Mouse (Mus musculus) stomach, postnatal 0 days (tissue): ENCODE measurements at regions not wholly inside any gene's neighbourhood (a gene's known extent, or its start where the extent isn't known, plus 50 kb on each side); places are given as distances from the start of the nearest gene placed in this dataset.

Experiments used
- ATAC-seq: fragments of 200-750 bp; cut with Nextera tagmentation; 2 replicates; pipeline ENCODE4 v1.8.0; 2017; ENCODE audit not compliant: low FRiP score, low TSS enrichment
- DNase-seq: peaks from one replicate; pipeline ENCODE4 v3.0.0-alpha.2; 2016; ENCODE audit warnings: low spot score
- H3K27ac ChIP-seq: fragments of 300-500 bp; sonication (generic); replicated peaks from 2 replicates; pipeline ENCODE4 v1.5.1; 2014; ENCODE audit warnings: mild to moderate bottlenecking, control low read depth
- H3K27me3 ChIP-seq: fragments of 300-500 bp; sonication (generic); 2 replicates; pipeline ENCODE4 v1.6.1; 2014; ENCODE audit warnings: low read length; ENCODE audit not compliant: control insufficient read depth, insufficient read depth
- H3K36me3 ChIP-seq: fragments of 300-500 bp; sonication (generic); 2 replicates; pipeline ENCODE4 v1.6.1; 2014; ENCODE audit warnings: low read length, mixed read lengths; ENCODE audit not compliant: control insufficient read depth, insufficient read depth
- H3K4me1 ChIP-seq: fragments of 300-500 bp; sonication (generic); replicated peaks from 2 replicates; pipeline ENCODE4 v1.6.1; 2014; ENCODE audit warnings: antibody characterized with exemption; ENCODE audit not compliant: control insufficient read depth, insufficient read depth
- H3K4me2 ChIP-seq: fragments of 300-500 bp; sonication (generic); replicated peaks from 2 replicates; pipeline ENCODE4 v1.6.1; 2014; ENCODE audit warnings: low read depth, mild to moderate bottlenecking, control low read depth, moderate library complexity
- H3K4me3 ChIP-seq: fragments of 300-500 bp; sonication (generic); 2 replicates; pipeline ENCODE4 v1.5.1; 2014; ENCODE audit warnings: low read depth, low read length, control low read depth
- H3K9ac ChIP-seq: fragments of 300-500 bp; sonication (generic); 2 replicates; pipeline ENCODE4 v1.6.1; 2014; ENCODE audit warnings: mild to moderate bottlenecking, low read length, control low read depth, mixed read lengths
- H3K9me3 ChIP-seq: fragments of 300-500 bp; sonication (generic); 2 replicates; pipeline ENCODE4 v1.6.1; 2016; ENCODE audit warnings: low read length; ENCODE audit not compliant: control insufficient read depth
- CTCF ChIP-seq: IDR thresholded peaks from 2 replicates; pipeline ENCODE4 v1.5.1; 2016; ENCODE audit warnings: antibody characterized with exemption, low read depth, mild to moderate bottlenecking, moderate library complexity
- EP300 ChIP-seq: optimal IDR thresholded peaks from 2 replicates; pipeline ENCODE3; 2016; ENCODE audit warnings: antibody characterized with exemption
- WGBS: fragments of 180-500 bp; shearing (Covaris S2); extraction: QIAGEN DNeasy Blood & Tissue Kit; methylation state at CpG from one replicate; pipeline ENCODE4 v1.1.7; 2014; 5-methylcytosine and 5-hydroxymethylcytosine counted together

DNA sequence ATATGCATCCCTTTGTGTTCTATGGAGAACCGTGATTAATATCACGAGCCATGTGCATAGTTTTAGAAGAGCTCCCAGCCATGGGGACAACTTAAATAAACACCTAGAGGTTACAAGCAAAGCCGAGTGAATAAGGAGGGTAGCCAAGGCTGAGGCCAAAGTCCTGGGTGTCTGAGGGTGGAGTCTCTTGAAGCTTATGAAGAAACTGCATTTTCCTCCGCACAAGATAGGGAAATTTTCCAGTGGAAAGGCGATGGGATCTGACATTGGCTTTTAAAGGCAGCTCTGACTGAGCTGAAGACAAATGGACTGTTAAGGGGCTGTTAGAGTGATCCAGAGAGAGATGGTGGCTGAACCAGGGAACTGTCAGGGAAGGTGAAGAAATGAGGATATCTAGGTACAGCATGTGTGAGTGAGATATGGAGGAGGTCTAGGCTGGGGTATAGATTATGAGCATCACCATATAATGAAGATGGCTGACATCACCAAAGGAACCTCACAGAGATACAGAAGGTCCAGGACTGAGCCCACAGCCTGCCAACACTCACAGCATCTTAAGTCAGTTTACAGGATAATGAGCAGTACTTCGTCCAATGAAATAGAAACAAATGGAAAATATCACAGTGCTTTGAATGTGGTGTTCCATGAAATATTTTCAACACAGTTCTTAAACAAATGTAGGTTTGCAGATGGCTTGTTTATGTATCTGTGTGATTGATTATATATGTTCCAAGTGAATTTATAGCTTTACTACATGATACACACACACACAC is 153.7 kb upstream of the Tenm4 start:
- Histone ChIP-seq H3K9me3 (no peaks in the 10 kb centered on the region), H3K27me3 (no peaks in the 10 kb centered on the region), H3K4me2 (no peak overlapping the region), H3K9ac (no peak overlapping the region), H3K36me3 (no peaks in the 10 kb centered on the region), H3K27ac (no peak overlapping the region), H3K4me1 (0 out of 2 replicates have a peak, but pooled peaks cover 2% of the 10 kb centered on the region), H3K4me3 (no peak overlapping the region)
- DNase-seq (no peak), ATAC-seq (no peak)
- no peak for TF ChIP-seq CTCF
- TF ChIP-seq EP300, result no peak
- 54% methylated on average over 6 of the region's 6 CpGs for WGBS

DNA sequence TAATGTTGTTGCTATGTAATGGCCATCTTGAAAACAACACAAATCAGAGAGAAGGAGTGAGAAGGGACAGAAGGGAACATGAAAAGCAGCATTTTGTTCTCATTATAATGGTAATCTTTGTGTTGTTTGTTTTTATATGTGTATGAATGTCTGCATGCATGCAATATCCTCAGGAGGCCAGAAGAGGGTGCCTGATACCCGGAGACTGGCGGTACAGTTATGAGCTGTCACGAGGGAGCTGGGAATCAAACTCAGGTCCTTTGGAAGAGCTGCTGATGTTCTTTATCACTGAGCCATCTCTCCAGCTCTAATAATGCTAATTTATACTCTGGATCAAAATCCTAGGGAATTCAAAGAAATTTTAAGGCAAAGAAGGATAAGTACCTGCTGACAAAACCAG is 147.0 kb upstream of the Tenm4 start:
- H3K4me1 ChIP-seq, result no peaks in the 10 kb centered on the region
- H3K9me3 ChIP-seq, result no peaks in the 10 kb centered on the region
- no peak overlapping the region for H3K4me2 ChIP-seq
- H3K27ac ChIP-seq, result no peak overlapping the region
- H3K4me3 ChIP-seq, result no peak overlapping the region
- TF ChIP-seq EP300, result no peak
- TF ChIP-seq CTCF, result no peak
- no peak for DNase-seq
- WGBS, result 95% methylated on average over 3 of the region's 3 CpGs
- no peaks in the 10 kb centered on the region for H3K36me3 ChIP-seq
- no peaks in the 10 kb centered on the region for H3K27me3 ChIP-seq
- no peak for ATAC-seq
- no peak overlapping the region for H3K9ac ChIP-seq

DNA sequence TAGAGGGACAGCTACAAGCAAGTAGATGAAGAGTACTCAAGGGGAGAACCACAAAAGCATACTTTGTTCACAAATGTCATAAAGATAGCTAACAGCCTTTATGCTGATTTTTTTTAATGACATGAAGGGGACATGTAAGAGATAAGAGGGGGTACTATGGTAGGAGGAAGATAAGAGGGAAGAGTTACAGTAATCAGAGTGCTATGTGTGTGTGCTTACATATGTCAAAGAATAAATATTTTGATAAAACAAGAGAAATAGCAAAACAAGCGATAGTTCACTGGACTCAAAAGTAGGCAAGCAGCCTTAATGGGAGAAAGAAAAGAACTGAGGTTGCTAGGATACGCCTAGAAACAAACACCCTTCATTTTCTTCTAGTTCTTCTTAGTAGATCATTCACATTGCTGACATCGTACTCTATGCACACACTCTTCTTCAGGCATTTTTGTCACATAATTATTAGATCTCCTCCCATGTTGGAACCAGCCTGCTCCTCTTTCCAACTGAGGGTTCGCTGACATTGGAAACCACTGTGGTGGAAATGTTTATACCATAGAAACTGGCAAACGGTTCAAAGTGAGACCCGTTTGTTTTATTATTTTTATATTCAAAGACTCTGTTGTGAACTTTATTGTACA is 144.1 kb upstream of the Tenm4 start:
- H3K27me3 ChIP-seq, result no peaks in the 10 kb centered on the region
- no peaks in the 10 kb centered on the region for H3K36me3 ChIP-seq
- WGBS, result 61% methylated on average over 6 of the region's 6 CpGs
- TF ChIP-seq CTCF (no peak), EP300 (no peak)
- no peak overlapping the region for H3K4me3 ChIP-seq
- no peaks in the 10 kb centered on the region for H3K4me1 ChIP-seq
- H3K4me2 ChIP-seq, result no peak overlapping the region
- H3K9me3 ChIP-seq, result no peaks in the 10 kb centered on the region
- H3K9ac ChIP-seq, result no peak overlapping the region
- no peak for ATAC-seq
- DNase-seq, result no peak
- H3K27ac ChIP-seq, result no peak overlapping the region

DNA sequence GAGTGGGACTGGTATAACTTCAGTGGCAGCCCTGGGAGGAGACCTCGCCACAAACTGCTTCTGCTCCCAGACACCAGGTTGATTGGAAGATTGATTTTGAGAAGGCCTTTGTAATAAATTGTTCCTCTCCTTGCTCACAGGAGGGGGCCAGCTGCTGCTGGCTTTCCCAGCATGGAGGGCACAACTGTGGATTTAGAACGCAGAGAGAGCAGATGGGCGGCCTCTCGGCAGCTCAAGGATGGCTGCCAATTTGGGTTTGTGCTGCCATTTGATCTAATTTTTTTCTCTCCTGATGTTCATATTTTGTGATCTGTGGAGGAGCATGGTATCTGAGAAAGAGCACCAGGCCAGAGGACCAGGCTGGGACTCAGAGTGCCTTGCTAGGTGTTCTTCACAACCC is 137.4 kb upstream of the Tenm4 start:
- no peak for DNase-seq
- ATAC-seq, result no peak
- Histone ChIP-seq H3K9ac (no peak overlapping the region), H3K27ac (no peak overlapping the region), H3K4me2 (no peak overlapping the region), H3K36me3 (no peaks in the 10 kb centered on the region), H3K27me3 (no peaks in the 10 kb centered on the region), H3K9me3 (no peaks in the 10 kb centered on the region), H3K4me1 (no peaks in the 10 kb centered on the region), H3K4me3 (no peak overlapping the region)
- TF ChIP-seq EP300 (no peak), CTCF (no peak)
- WGBS, result 81% methylated on average over 4 of the region's 4 CpGs

DNA sequence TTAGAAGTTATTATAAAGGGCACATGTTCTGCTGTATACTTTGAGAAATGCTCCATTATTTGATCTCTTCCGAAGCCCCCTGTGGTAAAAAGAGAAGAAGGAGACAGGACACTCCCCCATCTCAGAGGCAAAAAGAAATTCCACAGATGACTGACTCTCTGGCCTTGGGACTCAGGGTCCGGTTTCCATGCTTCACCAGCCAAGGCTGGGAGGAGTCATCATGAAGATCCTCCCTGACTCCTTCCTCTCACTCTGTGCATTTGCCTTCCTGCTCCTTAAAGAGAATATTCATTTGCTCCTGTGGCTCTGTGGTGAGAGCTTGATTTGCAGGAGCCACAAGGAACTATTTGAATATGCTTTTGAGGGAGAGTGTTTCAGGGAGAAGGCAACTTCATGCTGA is 135.6 kb upstream of the Tenm4 start:
- no peak for TF ChIP-seq EP300
- no peak for TF ChIP-seq CTCF
- H3K4me3 ChIP-seq, result no peak overlapping the region
- no peak overlapping the region for H3K27ac ChIP-seq
- WGBS, result 31% methylated on average over 2 of the region's 2 CpGs
- no peak overlapping the region for H3K4me2 ChIP-seq
- H3K9ac ChIP-seq, result no peak overlapping the region
- H3K36me3 ChIP-seq, result no peaks in the 10 kb centered on the region
- no peaks in the 10 kb centered on the region for H3K4me1 ChIP-seq
- ATAC-seq, result no peak
- no peak for DNase-seq
- no peaks in the 10 kb centered on the region for H3K9me3 ChIP-seq
- H3K27me3 ChIP-seq, result no peaks in the 10 kb centered on the region

DNA sequence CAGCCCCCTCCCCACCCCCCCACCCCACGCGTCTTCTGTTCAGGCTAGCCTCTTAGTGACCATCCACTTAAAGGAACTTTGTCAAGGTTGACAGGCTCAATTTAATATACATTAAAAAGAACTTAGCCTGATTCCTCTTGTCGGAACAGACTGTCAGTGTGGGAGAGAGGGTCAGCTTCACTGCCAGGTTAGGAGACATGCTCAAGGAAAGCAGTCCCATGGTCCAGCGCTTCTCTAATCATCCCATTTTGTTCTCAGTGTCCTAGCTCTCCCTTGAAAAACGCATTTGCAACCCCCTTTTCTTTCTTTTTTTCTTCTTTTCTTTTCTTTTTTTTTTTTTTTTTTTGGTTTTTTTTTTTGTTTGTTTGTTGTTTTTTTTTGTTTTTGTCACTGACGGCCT is 131.4 kb upstream of the Tenm4 start:
- no peak overlapping the region for H3K27ac ChIP-seq
- 65% methylated on average over 6 of the region's 6 CpGs for WGBS
- no peaks in the 10 kb centered on the region for H3K4me1 ChIP-seq
- TF ChIP-seq CTCF (no peak), EP300 (no peak)
- no peak overlapping the region for H3K9ac ChIP-seq
- no peaks in the 10 kb centered on the region for H3K36me3 ChIP-seq
- H3K4me3 ChIP-seq, result no peak overlapping the region
- ATAC-seq, result no peak
- no peaks in the 10 kb centered on the region for H3K9me3 ChIP-seq
- no peaks in the 10 kb centered on the region for H3K27me3 ChIP-seq
- H3K4me2 ChIP-seq, result no peak overlapping the region
- no peak for DNase-seq
